Mouse (Mus musculus) heart, adult 2 months (tissue): ENCODE data around the gene Rpain. TPM values are rescaled to one million over a fixed set of nuclear protein-coding genes. Genes with fewer than 3 reads are reported as not detected.

ENCODE experiments used
- DNase-seq, 2 experiments: peaks; one replicate each; pipeline ENCODE4 v3.0.0; 2021
- H3K27ac ChIP-seq: fragments of 200-600 bp; 2 replicates; pipeline ENCODE4 v1.8.1; 2022
- H3K27me3 ChIP-seq: fragments of 200-500 bp; 2 replicates; pipeline ENCODE4 v1.6.1; 2012; ENCODE audit warnings: mild to moderate bottlenecking, low read length, inconsistent platforms, mixed read lengths; ENCODE audit not compliant: control insufficient read depth, insufficient read depth
- H3K36me3 ChIP-seq: fragments of 200-500 bp; 2 replicates; pipeline ENCODE4 v1.6.1; 2012; ENCODE audit warnings: low read length, inconsistent platforms; ENCODE audit not compliant: control insufficient read depth, insufficient read depth
- H3K4me1 ChIP-seq: fragments of 200-500 bp; 2 replicates; pipeline ENCODE4 v1.6.1; 2011; ENCODE audit warnings: low read length; ENCODE audit not compliant: control insufficient read depth, insufficient read depth
- H3K4me3 ChIP-seq: fragments of 200-600 bp; 2 replicates; pipeline ENCODE4 v1.8.1; 2022
- H3K79me2 ChIP-seq: fragments of 200-500 bp; replicated peaks from 2 replicates; pipeline ENCODE4 v1.6.1; 2012; ENCODE audit warnings: mild to moderate bottlenecking, inconsistent platforms, low read length, moderate library complexity, mixed read lengths; ENCODE audit not compliant: control insufficient read depth, insufficient read depth
- H3K9ac ChIP-seq: fragments of 200-500 bp; 2 replicates; pipeline ENCODE4 v1.6.1; 2012; ENCODE audit warnings: low read depth, mild to moderate bottlenecking, control low read depth, inconsistent platforms, low read length, mixed read lengths
- CTCF ChIP-seq: fragments of 200-600 bp; IDR thresholded peaks from 2 replicates; pipeline ENCODE4 v1.8.1; 2022; ENCODE audit warnings: antibody characterized with exemption, mild to moderate bottlenecking, moderate library complexity
- EP300 ChIP-seq: fragments of 200-500 bp; IDR thresholded peaks from 2 replicates; pipeline ENCODE4 v1.6.1; 2011; ENCODE audit warnings: low read depth, low read length, control low read depth; ENCODE audit not compliant: insufficient read depth
- POLR2A ChIP-seq: fragments of 200-500 bp; IDR thresholded peaks from 2 replicates; pipeline ENCODE4 v1.6.1; 2011; ENCODE audit warnings: mild to moderate bottlenecking, low read depth, low read length, control low read depth; ENCODE audit not compliant: insufficient read depth
- WGBS: fragments of 180-500 bp; shearing (Covaris S2); methylation state at CpG from one replicate; pipeline ENCODE4 v1.1.7; 2018; 5-methylcytosine and 5-hydroxymethylcytosine counted together
- intact Hi-C: fragments of 180-260 bp; cut with DNase I; formaldehyde crosslinking; loops from one replicate; pipeline ENCODE4 v1.15.1; 2025
- polyA plus RNA-seq: library from polyadenylated mRNA; depleted of rRNA; stranded (reverse); fragments of >200 nt; gene quantifications from 2 replicates; pipeline ENCODE4 v1.2.3, GENCODE M21; 2012; rRNA removed
- total RNA-seq, 2 experiments: library from RNA; stranded (reverse); gene quantifications; 2 replicates each; pipeline ENCODE4 v1.2.3; 2021

Gene Rpain
- total and polyA plus RNA-seq, 3 experiments = 13.8 to 16.3 (median 14.8) TPM

DNA sequence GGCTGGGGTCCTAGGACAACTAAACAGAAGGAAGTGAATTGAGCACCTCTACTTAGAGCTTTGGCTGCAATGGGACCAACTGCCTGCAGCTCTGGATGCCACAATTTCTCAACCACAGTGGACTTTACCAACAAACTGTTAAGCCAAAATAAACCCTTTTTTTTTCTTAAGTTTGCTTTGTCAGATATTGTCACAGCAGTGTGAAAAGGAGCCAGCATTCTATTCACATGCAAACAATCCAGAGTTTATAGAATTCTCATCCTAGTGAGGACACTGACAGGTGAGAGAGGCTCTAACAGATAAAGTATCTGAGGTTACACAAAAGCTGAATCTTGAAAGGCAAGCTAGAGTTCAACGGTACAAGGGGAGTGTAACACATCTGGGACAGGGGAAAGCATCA, 47.0 kb downstream of the Rpain start:
- Histone ChIP-seq H3K4me1 (peaks cover 3% of the 10 kb centered on the region), H3K79me2 (no peaks in the 10 kb centered on the region; the same call in 1 of the 2 replicates), H3K9ac (no peak overlapping the region), H3K4me3 (no peak overlapping the region), H3K36me3 (peaks cover 19% of the 10 kb centered on the region), H3K27me3 (no peaks in the 10 kb centered on the region), H3K27ac (no peak overlapping the region)
- intact Hi-C loops = no loop called here
- WGBS = 89% methylated on average over 1 of the region's 1 CpGs
- no peak for TF ChIP-seq CTCF
- no peak for TF ChIP-seq EP300
- no peak for TF ChIP-seq POLR2A
- no peak for DNase-seq

DNA sequence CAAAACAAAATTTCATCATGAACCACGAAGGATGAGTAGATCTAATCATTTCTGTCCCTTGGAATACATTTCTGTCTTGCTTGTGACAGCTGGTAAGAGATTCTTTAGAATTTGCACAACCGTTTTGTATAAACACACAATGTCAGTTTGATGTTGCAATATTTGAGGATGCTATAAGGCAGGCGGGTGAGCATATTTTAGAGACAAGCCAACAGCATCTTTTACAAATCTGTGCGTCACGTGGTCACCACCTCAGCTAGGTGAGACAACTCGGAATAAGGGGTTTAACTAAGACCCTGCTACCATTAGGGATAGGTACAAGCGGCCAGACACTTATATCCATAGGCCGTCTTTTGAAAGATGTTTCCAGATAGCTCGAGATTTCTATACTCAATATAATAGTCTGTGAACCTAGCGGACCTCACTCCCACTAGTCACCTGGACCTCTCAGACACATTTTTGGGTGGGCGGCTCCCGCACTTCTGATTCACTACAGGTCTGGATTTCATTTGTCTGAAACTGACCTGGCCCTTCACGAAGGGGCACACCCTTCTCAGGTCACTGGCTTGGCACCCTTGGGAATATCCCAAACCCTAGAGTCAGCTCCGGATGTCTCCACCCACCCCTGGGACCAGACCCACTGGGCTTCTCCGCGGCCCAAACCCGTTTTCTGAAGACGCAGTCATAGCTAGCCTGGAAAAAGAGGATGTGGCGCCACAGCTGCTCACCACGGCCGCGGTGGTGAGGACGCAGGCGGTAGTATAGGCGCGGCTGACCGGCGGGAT, 48.6 kb downstream of the Rpain start:
- Histone ChIP-seq H3K27me3 (no peaks in the 10 kb centered on the region), H3K4me3 (peak overlapping the region; percentile 82), H3K27ac (peak overlapping the region; percentile 94), H3K4me1 (peaks cover 3% of the 10 kb centered on the region), H3K36me3 (peaks cover 14% of the 10 kb centered on the region), H3K9ac (peak overlapping the region; percentile 94), H3K79me2 (no peaks in the 10 kb centered on the region; the same call in 1 of the 2 replicates)
- no peak; the same call in 1 of the 2 replicates for TF ChIP-seq EP300
- no peak; the same call in 1 of the 2 replicates for TF ChIP-seq POLR2A
- no peak for TF ChIP-seq CTCF
- intact Hi-C loops = loop anchor here (1.0 kb wide), 2 partner anchors 14 to 48 kb away; partner anchors contain the start of genes Dhx33 and Rpain
- DNase-seq = no peak
- WGBS = 4% methylated on average over 28 of the region's 28 CpGs

GRCm38 (mm10) chr11:71019201-71020068, 49.4 kb downstream of the Rpain start, which contains the start of the genes Mis12 and Derl2:
Gene Mis12 (plus strand): TSS chr11:71019611.
Gene Derl2 (minus strand): TSS chr11:71019841.
- H3K27me3 ChIP-seq = no peaks in the 10 kb centered on the region
- peaks cover 3% of the 10 kb centered on the region for H3K4me1 ChIP-seq
- H3K79me2 ChIP-seq = no peaks in the 10 kb centered on the region; the same call in 1 of the 2 replicates
- H3K9ac ChIP-seq = peak within 1 kb of the TSS; percentile 94
- DNase-seq = peak; percentile 96 to 99
- under 1% methylated on average over 71 of the region's 71 CpGs for WGBS
- peak; percentile 70; the same call in 1 of the 2 replicates for TF ChIP-seq POLR2A
- no peak for TF ChIP-seq CTCF
- 0 out of 2 replicates have a peak, but pooled peaks have one; percentile 32 for TF ChIP-seq EP300
- intact Hi-C loops = loop anchor here (1.0 to 10.0 kb wide), 3 partner anchors 15 to 125 kb away; partner anchors contain the start of genes Dhx33, Nlrp1a and Rpain
- peak within 1 kb of the TSS; percentile 94 for H3K27ac ChIP-seq
- peaks cover 14% of the 10 kb centered on the region for H3K36me3 ChIP-seq
- peak within 1 kb of the TSS; percentile 82 for H3K4me3 ChIP-seq

Other genes with a start within 250 kb of the Rpain start
- gene Zfp3, start 206.0 kb upstream of the Rpain start, total RNA-seq = 1 to 10 TPM; 7.5 to 8.5 TPM
- 1.5 and 3.5 TPM in 2 replicates for gene Zfp3, start 206.0 kb upstream of the Rpain start, polyA plus RNA-seq
- gene Scimp, start 157.6 kb upstream of the Rpain start, total RNA-seq = under 1 TPM; 0.27 to 0.70 TPM
- 0.84 and 1.00 TPM in 2 replicates for gene Scimp, start 157.6 kb upstream of the Rpain start, polyA plus RNA-seq
- 10 to 100 TPM; 36.0 to 37.2 TPM for gene Rabep1, start 125.4 kb upstream of the Rpain start, total RNA-seq
- 3.7 and 7.7 TPM in 2 replicates for gene Rabep1, start 125.4 kb upstream of the Rpain start, polyA plus RNA-seq
- 10 to 100 TPM; 47.3 TPM for gene Nup88, start 240 bp upstream of the Rpain start, total RNA-seq
- gene Nup88, start 240 bp upstream of the Rpain start, polyA plus RNA-seq = 24.4 and 42.4 TPM in 2 replicates
- gene C1qbp, start 12.8 kb downstream of the Rpain start, total RNA-seq = 100 to 1,000 TPM; 195 to 216 TPM
- 99.0 and 122 TPM in 2 replicates for gene C1qbp, start 12.8 kb downstream of the Rpain start, polyA plus RNA-seq
- gene Dhx33, start 34.2 kb downstream of the Rpain start, total RNA-seq = 10 to 100 TPM in 1 of 2 experiments, 1 to 10 TPM in 1; 8.5 to 10.2 TPM
- gene Dhx33, start 34.2 kb downstream of the Rpain start, polyA plus RNA-seq = 12.9 and 18.9 TPM in 2 replicates
- 1 to 10 TPM; 7.5 to 9.2 TPM for gene Mis12, start 49.4 kb downstream of the Rpain start, total RNA-seq
- 3.4 and 4.5 TPM in 2 replicates for gene Mis12, start 49.4 kb downstream of the Rpain start, polyA plus RNA-seq
- gene Derl2, start 49.6 kb downstream of the Rpain start, total RNA-seq = 10 to 100 TPM; 35.8 to 42.2 TPM
- 14.2 and 29.8 TPM in 2 replicates for gene Derl2, start 49.6 kb downstream of the Rpain start, polyA plus RNA-seq
- gene 6330403K07Rik, start 63.3 kb downstream of the Rpain start, total RNA-seq = under 1 TPM; 0.31 to 0.59 TPM
- gene 6330403K07Rik, start 63.3 kb downstream of the Rpain start, polyA plus RNA-seq = 0.47 and 0.56 TPM in 2 replicates
- 1 to 10 TPM; 1.1 to 1.2 TPM for gene Nlrp1a, start 174.5 kb downstream of the Rpain start, total RNA-seq
- 0.04 TPM in 1 of 2 replicates, not detected in the other for gene Nlrp1a, start 174.5 kb downstream of the Rpain start, polyA plus RNA-seq